In genomic region chr5:134425601-134426000, GRCm38 (mm10) we compare ENCODE assay signal across 23 mouse cellular contexts. TPM values are rescaled to one million over a fixed set of nuclear protein-coding genes. Genes with fewer than 3 reads are reported as not detected.
"Had no signal": no experiment of that assay in that cellular context is flagged by ENCODE, and none has a peak within 500 bp of the region (broad histone marks: within the 10 kb centered on the region; RNA-seq: fewer than 3 reads in every experiment).

No protein-coding gene starts in this region.

- H3K27ac ChIP-seq: layer of hippocampus, adult 2 months; limb, embryonic 10.5 days; limb, embryonic 13.5 days; liver, embryonic 15.5 days; midbrain, embryonic 10.5 days; midbrain, embryonic 13.5 days; neural tube, embryonic 13.5 days; stomach, embryonic 15.5 days had no signal

- H3K4me3 ChIP-seq: layer of hippocampus, adult 2 months; limb, embryonic 10.5 days; limb, embryonic 13.5 days; liver, embryonic 15.5 days; midbrain, embryonic 10.5 days; midbrain, embryonic 13.5 days; myocyte; neural tube, embryonic 13.5 days; stomach, embryonic 15.5 days had no signal

- H3K4me2 ChIP-seq: limb, embryonic 13.5 days; liver, embryonic 15.5 days; midbrain, embryonic 13.5 days; neural tube, embryonic 13.5 days; stomach, embryonic 15.5 days had no signal

- H3K27me3 ChIP-seq: limb, embryonic 13.5 days; liver, embryonic 15.5 days; midbrain, embryonic 13.5 days; neural tube, embryonic 13.5 days; stomach, embryonic 15.5 days had no signal

- ATAC-seq: midbrain, embryonic 13.5 days; midbrain, embryonic 16.5 days had no signal

- H3K9me3 ChIP-seq: limb, embryonic 10.5 days; limb, embryonic 13.5 days; liver, embryonic 15.5 days; midbrain, embryonic 10.5 days; midbrain, embryonic 13.5 days; neural tube, embryonic 13.5 days; stomach, embryonic 15.5 days had no signal

- DNase-seq: kidney, adult 11 months; kidney, adult 8-10 months; kidney, postnatal 25 days; layer of hippocampus, adult 9-11 months; liver; lung, adult 2 months; lung, postnatal 14 days; lung, postnatal 4 days; retina, postnatal 1 day; right cerebral cortex, postnatal 25 days; spleen, adult 18-20 months; thymus, postnatal 36 days had no signal

- H3K36me3 ChIP-seq: liver, embryonic 15.5 days; neural tube, embryonic 13.5 days; stomach, embryonic 15.5 days had no signal

- H3K4me1 ChIP-seq: liver, embryonic 15.5 days had no signal

- H3K9ac ChIP-seq: limb, embryonic 13.5 days; liver, embryonic 15.5 days; midbrain, embryonic 13.5 days; neural tube, embryonic 13.5 days; stomach, embryonic 15.5 days had no signal

RNA-seq across cellular contexts. Expression of gene Gtf2ird1, which starts 30.9 kb away (rescaled TPM):
- total RNA-seq: neutrophil, adult 5-6 weeks had no signal
